Mouse (Mus musculus): ENCODE measurements around the gene Ctnnbip1.
A peak's percentile ranks its signal among the peaks of the same experiment; 100 is the strongest.

- TF ChIP-seq CTCF (IDR thresholded peaks at IDR 0.05) (peak; percentile 53), POLR2A (IDR thresholded peaks at IDR 0.05; ENCODE audit: insufficient read depth, low read depth, low read length) (no peak)
These were observed 86.5 kb downstream of the Ctnnbip1 start for GRCm38 (mm10) chr4:149604518-149604917.

All from heart, adult 2 months (tissue).